Mouse (Mus musculus) granulocyte monocyte progenitor cell, adult 5-6 weeks (primary cell): ENCODE data around the gene Glycam1. TPM values are rescaled to one million over a fixed set of nuclear protein-coding genes. Genes with fewer than 3 reads are reported as not detected.
"Not testable (repeated sequence)": the region's sequence is repeated elsewhere in the genome, so short reads cannot be mapped to it uniquely, and the experiment has no call there.

Experiments
- ATAC-seq: replicated peaks from 2 replicates; pipeline ENCODE4 v1.8.0; 2016; ENCODE audit warnings: mild to moderate bottlenecking, moderate TSS enrichment, inconsistent platforms; ENCODE audit not compliant: poor library complexity, severe bottlenecking
- total RNA-seq, 2 experiments: library from RNA; stranded (forward) in 1 of 2; stranded (reverse) in 1 of 2; fragments of 200-712, 200-1000 nt in 1 of 2; fragments of >200 nt in 1 of 2; fragmentation: Nextera tagmentation in 1 of 2; gene quantifications; 2 replicates each; pipeline ENCODE4 v1.2.3; 2014 to 2017

The Glycam1 gene
- not detected in 2 replicates for total RNA-seq (2014; fragmentation: Nextera tagmentation)
- not detected in 2 replicates for total RNA-seq (2017)

DNA sequence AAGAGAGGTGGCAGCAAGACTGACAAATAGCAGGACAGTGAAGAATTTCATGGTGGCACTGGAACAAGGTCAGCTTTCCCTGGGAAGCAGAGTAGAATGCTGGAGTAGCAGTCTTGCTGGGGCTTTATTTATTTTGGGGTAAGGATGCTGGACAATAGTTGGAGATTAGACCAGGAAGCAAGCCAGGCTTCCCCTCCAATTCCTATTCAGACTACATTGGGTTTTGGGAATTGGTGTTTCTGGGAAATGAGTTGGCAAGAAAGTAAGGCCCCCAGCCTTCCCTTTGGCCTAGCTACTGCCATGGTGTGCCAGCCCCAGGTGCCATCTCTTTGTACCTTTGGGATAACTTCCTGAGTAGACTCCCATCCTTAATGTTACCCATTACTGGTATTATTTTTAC lies at the start of gene Glycam1:
Gene Glycam1 (minus strand): TSS at position 101 of the 400 bp plus-strand sequence.
- no peak for ATAC-seq

DNA sequence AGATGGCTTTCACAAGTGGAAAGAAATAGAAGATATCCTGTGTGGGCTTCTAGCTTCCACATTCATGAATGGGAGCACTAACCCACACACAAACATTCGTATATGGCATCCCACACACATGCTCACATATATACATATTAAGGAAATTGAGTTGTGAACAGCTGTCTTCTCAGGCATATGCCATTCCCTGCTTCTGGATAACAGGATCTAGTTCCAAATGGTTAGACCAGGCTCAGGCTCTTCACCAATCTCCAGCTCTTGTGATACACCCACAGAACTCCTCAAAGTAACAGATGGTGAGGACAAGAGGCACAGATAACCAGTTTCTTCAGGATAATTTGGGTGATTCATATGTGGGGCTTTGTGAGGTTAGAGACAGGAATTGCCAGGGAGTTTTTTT lies 39.6 kb upstream of the Glycam1 start:
- ATAC-seq = no peak

DNA sequence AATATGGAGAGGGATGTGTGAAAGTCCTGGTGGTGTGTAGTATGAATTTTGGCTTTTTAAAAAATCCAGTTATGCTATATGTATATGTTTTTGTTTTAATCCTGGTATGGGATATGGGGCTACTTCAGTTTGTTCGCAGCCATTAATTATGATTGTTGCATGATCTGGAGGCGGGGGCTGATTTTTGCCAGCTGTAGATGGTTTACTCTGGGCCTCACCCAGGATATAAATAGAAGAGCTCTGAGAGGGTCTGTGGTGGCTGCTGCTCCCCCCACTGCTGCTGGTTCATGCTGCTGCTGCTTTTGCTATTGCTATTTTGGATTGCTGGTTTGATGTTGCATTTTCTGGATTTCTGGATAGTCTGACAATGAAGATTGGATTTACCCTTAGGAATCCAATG lies 25.9 kb upstream of the Glycam1 start:
- ATAC-seq = no peak

DNA sequence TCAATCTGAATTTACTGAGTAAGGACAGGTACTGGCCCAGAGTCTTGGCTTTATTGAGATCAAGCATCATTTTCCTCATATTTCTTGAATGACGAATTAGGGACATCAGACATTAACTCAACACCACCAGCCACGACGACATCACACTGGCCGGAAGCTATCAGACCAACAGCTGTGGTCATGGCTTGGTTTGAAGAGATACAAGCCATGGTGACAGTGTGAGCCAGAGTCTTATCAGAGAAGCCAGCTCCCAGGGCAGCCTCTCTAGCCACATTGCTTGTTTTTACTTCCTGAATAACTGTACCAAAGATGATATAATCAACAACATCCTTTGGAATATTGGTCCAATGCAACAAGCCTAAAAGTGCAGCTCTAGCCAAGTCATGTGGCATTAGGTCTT lies 22.9 kb upstream of the Glycam1 start:
- not testable (repeated sequence) for ATAC-seq

DNA sequence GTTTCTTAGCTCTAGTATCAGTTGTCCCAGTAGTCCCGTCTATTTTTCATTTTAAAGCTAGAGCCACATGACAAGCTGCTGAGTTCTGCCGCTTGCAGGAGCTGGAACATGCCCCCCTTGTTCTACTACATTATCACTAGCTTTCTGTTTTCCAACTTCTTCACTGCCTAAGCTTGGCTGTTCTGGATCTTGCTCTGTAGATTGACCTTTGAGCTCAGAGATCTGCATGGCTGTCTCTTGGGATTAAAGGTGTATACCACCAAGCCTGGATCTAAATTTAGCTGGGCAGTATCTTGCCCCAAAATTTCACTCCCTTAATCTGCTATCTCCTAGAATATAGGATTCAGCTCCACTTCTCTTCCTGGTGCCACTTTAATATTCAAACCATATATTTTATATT lies 21.0 kb upstream of the Glycam1 start:
- no peak for ATAC-seq

DNA sequence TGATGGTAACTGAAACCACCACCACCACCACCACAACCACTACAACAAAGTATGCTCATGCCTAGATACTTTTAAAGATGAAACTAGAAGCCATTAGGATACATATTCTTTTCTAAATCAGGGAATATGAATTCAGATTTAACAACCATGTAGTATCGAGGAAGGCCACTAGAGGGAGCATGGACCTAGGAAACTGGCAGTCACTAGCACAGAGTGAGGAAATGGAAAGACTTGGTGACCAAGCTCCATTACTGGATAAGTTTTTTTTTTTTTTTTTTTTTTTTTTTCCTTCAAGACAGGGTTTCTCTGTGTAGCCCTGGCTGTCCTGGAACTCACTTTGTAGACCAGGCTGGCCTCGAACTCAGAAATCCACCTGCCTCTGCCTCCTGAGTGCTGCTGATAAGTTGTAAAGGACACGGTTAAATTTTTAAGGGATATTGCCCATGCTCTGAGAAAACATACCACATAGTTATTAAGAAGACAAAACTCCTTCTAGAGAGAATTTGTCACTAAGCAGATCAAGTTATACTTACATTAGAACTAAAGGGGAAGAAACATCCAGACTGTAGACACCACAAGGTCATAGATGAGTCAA lies 12.7 kb downstream of the Glycam1 start:
- peak; percentile 75 for ATAC-seq

DNA sequence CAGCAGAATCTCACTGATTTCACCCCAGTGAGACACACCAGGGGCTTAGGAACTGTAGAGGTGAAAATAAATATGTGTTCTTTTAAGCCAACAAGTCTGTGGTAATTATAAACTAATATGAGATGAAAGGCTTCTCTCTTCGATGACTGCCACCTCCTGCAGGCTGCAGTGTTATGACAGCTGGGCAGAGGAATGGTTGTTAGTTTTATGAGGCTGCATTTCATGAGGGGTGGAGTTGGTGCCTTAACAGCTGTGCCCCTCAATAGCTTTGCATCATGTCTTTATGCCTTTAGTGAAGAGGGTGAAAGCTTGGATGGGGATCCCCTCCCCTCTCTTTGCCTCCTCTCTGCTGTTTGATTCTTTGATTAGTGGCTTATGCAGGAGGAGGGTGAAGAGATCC lies 13.8 kb downstream of the Glycam1 start:
- ATAC-seq = no peak

DNA sequence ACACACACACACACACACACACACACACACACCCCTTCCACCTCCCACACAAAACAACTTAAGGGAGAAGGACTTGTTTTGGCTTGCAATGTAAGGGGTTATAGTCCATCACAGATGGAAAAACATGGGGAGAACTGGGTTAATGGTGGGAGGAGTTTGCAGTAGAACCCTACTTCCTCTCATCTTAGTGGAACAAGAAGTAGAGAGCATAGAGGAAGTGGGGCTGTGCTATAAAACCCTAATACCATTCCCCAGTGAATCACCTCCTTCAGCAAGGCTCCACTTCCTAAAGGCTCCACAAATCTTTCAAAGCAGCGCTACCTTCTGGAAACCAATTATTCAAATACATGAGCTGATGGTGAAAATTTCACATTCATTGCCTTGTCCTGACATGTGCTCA lies 15.4 kb downstream of the Glycam1 start:
- ATAC-seq = peak; percentile 76

DNA sequence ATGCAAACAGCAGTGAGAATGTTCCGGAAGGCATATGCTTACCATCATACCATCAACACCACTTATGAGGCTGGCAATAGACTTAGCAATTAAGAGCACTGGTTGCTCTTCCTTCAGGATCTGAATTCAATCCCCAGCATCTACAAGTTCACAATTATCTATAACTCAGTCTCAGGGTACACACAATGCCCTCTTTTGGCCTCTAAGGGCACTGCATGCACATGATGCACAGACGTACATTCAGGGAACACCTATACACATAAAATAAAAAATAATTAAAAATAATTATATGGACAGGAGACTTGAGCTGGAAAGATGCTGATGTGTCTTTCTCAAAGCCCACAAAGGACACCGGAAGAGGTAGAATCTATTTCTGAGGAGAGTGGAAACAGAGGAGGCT lies 16.9 kb downstream of the Glycam1 start:
- no peak for ATAC-seq

DNA sequence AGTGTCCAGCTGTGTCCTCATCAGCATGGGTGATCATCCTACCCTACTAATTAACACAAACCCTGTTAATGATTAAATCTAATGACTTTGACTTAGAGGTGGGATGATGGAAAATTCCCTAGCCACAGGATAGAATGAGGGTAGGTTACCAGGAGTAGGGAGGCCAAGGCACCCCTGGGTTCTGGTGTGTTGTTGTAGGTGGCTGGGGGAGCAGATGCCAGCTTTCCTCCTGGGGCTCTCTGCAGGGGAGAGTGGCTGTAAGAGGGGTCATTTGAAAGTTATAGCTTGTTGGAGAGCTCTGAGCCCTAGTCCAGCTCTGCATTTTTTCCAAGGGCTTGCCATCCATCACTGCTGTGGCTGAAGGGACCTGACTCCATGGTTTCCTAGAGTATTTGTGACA lies 22.4 kb downstream of the Glycam1 start:
- no peak for ATAC-seq

DNA sequence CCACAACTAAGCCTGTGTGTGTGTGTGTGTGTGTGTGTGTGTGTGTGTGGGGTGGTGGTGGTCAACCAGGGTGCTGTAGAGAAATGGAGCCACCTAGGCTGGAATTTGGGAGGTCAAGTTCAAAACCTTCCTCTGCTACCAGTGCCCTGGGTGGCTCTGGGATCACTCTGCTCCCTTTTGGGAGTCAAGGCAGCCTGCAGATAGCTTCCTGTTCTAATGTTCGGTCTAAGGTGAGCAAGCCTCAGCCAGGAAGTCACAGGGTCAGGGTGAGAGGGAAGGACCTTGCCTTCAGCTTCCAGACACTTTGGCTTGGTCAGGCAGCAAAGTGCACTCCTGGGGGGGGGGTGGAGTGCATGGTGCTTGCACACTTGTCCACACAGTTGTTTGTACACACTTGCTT lies 24.2 kb downstream of the Glycam1 start:
- ATAC-seq = no peak

DNA sequence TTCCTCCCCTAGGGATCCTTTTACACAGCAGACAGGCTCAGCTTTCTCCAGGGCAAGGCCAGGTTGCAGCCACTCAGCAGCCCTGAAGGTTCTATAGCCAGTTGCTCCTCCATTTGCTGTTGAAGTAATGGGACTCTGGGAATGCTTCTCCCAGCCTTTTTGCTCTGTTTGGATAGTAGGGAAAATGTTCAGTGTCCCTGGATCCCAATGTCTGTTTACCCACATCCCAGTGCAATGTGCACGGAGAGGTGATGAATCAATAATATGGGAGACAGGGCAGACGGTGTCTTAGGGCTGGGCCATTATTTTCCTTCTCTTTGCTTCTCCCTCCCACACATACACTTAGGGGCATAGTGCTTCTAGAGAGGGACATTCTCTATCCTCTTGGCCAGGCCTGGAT lies 25.6 kb downstream of the Glycam1 start:
- no peak for ATAC-seq

DNA sequence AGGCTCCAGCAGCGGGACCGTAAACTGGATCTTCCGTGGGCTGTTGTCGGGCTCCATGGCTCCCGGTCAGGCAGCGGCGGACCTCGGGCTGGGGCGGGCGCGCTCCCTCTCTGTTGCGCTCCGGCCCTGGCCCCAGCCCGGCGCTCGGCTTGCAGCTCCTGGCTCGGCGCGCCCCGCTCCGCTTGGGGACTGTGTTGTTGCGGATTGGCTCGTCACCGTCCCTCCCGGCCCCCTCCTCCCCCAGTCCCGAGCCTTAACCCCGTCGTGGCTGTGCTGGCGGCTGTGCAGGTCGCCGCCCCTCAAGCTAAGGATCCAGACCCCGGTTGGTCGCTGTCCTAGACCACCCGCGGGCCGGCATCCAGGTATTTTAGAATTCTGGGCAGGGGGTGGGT lies 27.1 kb downstream of the Glycam1 start, which contains the start of gene Ppp1r1a:
Gene Ppp1r1a (minus strand): TSS at position 182 of the 392 bp plus-strand sequence.
- 0 out of 2 replicates have a peak, but pooled peaks have one; percentile 10 for ATAC-seq

DNA sequence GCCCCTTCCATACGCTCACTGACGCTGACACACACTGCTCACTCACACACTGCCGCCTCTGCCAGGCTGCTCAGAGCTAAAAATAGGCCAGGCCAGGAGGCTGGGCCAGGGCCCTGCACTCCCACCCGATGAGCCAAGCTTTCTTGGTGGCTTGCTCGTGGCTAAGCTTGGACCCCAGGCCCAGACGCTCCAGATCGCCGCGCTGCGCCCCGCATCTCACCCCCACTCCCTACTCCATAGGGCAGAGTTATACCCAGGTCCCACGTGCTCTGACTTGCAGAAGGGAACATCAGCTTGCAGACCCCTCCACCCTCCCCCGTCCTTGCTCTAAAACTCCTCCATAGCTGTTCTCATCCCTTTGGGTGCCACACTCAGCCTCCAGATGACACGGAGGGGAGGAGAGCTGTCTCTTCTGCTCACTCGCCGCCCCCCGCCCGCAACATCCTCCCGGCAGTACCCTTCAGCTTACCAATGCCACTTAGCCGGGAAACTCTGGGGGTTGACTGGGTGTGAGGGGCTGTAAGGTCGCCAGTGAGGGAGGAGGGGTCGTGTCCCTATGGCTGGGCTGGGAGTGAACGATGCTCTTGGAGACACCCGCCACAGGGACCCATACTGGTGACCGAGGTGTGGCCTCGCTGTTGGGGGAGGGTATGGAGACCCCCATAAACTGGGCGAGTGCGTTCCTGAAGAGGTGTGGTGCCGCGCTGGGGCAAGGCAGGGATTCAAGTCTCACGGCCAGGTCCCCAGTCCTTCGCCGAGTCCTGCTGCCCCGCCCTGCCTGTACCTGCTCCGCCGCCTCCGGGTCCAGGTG lies 27.7 kb downstream of the Glycam1 start:
- ATAC-seq = 0 out of 2 replicates have a peak, but pooled peaks have one; percentile 10

DNA sequence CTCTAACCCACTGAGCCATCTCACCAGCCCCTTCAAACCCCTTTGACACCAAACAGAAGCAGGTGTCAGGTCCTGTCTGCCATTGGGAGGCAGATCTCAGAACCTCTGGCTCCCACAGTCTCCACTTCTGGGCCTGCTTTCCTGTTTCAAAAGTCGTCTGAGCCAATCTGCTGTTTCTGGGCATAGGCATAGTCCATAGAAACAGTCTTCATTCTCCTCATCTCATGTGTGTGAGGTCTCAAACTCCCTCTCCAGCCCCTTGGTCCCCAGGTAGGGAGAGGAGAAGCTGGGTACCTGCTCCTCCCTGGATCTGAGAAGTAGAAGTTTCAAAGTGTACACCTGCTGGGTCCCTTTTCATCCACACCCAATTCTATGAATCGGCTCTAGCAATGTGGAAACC lies 28.4 kb downstream of the Glycam1 start:
- no peak for ATAC-seq

DNA sequence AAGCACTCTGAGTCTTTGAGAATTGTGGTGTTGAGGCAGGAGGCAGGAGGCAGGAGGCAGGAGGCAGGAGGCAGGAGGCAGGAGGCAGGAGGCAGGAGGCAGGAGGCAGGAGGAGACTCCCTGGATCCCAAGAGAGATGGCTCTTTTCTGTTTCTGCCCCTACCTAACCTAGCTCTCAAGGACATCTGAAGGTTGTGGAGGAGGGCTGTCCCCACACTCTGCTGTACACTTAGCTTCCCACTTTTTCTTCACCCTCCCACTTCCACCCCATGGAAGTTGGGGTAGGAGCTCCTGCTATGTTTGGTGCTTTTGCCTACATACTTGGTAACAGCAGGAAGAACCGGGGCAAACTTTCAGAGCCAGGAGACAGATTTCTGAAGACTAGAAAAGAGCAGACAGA lies 29.1 kb downstream of the Glycam1 start:
- no peak for ATAC-seq

DNA sequence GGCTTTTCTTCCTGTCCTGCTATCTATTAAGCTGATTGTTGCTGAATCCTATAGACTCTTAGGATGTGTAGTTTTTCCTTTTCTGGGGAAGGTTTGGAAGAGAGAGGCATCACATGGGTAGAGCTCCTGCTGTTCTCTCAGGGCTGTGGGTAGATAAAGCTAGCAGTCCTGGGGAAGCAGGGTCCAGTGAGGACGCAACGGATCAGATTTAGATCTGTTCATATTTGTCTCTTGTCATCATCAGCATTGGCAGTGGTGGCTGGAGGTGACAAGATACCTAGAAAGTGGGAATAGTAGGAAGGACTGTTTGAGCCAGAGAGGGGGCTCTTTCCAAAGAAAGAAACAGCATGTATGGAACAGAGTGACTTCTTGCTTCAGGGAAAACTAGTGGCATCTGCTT lies 29.9 kb downstream of the Glycam1 start:
- ATAC-seq = no peak

DNA sequence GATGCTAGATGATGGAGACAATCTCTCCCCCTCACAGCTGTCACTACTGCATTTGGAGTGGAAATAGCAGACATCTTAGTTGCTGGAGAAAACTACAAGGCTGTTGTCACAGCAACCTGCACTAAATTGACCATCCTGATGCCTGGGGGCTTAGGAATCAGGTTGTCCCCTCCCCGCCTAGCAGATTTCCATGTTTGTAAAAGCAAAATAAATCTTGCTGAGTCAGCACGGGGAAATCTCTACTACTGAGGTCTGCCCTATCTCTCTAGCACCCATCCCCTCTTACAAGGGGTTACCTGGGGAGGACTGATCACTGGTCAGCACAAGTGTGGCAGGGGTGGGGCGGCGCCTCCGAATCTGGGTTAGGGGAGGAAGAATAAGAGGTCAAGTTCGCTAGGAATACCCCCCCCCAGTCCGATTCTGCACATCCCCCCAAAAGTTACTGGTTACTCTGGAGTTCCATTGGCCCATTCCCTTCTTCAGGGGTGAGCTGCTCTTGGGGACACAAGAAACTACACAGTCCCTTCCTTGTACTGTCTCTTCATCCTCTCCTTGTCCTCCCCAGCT lies 30.7 kb downstream of the Glycam1 start:
- no peak for ATAC-seq

DNA sequence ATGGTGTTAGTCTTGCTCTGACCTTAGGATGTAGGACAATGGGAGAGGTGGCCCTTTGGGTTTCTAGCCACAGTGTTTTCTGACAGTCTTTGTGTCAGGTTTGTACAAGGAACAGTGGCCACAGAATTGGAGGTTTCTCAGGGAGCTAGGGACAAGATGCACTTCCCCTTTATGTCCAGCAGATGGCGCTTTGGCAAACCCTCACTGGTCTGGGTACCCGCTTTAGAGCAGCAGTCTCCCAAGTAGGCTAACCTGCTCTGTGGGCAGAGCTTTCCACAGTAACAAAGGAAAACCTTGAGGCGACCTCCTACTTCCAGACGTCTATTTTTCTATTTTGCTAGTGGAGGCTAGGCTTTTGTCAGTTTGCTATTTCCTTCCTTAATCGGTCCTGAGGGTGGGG lies 34.5 kb downstream of the Glycam1 start:
- ATAC-seq = peak; percentile 70

DNA sequence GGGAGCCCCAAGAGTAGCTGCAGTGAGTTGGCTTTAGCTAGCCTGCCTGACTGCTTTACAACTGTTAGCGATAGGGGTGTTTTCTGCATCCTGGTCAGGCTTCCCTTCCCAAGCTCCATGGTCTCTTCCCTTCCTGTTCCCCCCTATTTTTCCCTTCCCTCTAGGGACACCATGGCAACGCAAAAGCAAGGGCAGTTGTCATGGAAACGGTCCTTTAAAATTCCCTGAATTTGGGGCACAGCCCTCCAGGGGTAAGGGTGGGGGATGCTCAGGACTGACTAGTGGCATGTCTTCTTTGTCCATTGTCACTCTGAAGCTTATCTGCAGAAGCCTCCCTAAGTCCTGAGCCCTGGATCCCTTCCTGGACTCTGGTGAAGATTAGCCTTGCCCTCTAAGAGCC lies 41.7 kb downstream of the Glycam1 start:
- ATAC-seq = no peak

DNA sequence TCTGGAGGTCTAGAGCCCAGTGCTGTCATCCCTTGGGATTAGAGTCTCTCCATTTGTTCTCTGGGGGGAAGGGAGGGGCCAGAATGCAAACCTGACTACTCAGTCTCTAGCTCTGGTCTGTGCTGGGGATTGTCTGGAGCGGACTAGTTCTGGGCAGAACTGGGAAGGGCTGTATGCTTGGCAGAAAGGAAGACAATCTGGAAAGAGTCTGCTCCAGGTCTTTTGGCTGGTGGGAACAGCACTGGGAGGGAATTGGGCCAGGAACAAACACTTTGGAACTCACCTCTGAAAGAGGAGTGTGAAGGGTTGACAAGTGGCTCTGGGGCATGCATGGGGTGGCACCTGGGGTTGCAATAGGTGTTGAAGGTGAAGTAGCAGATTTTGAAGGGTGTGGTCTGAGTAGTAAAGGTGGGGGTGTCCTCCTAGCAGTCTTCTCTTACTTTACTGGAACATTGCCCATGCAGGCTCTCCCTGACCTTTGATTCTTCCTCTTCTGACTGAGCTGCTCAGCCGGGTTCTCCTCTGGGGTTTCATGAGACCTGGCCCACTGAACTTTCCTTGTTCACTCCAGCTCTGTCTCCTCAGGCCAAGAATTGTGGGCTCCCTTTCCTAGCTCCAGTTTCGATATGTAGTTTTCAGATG lies 42.3 kb downstream of the Glycam1 start:
- no peak for ATAC-seq
